Mouse (Mus musculus) brain, embryonic 14.5 days (tissue): Measurements from ENCODE around the gene Dap3. TPM values are rescaled to one million over a fixed set of nuclear protein-coding genes. Genes with fewer than 3 reads are reported as not detected.
"Not testable (repeated sequence)": the region's sequence is repeated elsewhere in the genome, so short reads cannot be mapped to it uniquely, and the experiment has no call there.

Source experiments
- DNase-seq: peaks from one replicate; pipeline ENCODE4 v3.0.0-alpha.2; 2011; ENCODE audit warnings: low read depth
- CTCF ChIP-seq: fragments of 200-500 bp; IDR thresholded peaks from 2 replicates; pipeline ENCODE4 v1.5.1; 2012; ENCODE audit warnings: inconsistent platforms, mild to moderate bottlenecking, moderate library complexity, borderline replicate concordance; ENCODE audit not compliant: insufficient read depth, insufficient read length; ENCODE audit errors: extremely low read depth
- POLR2A ChIP-seq: fragments of 200-500 bp; IDR thresholded peaks from 2 replicates; pipeline ENCODE4 v1.6.1; 2012; ENCODE audit warnings: mild to moderate bottlenecking, inconsistent platforms, borderline replicate concordance; ENCODE audit not compliant: poor library complexity, insufficient read depth, insufficient read length, severe bottlenecking; ENCODE audit errors: extremely low read depth
- polyA plus RNA-seq: library from polyadenylated mRNA; depleted of rRNA; stranded (reverse); fragments of >200 nt; gene quantifications from 2 replicates; pipeline ENCODE4 v1.2.3, GENCODE M21; 2012; rRNA removed

Gene Dap3
- polyA plus RNA-seq, 1 experiment, result 75.2 TPM

- TF ChIP-seq CTCF (no peak), POLR2A (no peak)
- no peak for DNase-seq
Observed at GRCm38 (mm10) chr3:88906393-88907159, 44.4 kb downstream of the Dap3 start.

DNA sequence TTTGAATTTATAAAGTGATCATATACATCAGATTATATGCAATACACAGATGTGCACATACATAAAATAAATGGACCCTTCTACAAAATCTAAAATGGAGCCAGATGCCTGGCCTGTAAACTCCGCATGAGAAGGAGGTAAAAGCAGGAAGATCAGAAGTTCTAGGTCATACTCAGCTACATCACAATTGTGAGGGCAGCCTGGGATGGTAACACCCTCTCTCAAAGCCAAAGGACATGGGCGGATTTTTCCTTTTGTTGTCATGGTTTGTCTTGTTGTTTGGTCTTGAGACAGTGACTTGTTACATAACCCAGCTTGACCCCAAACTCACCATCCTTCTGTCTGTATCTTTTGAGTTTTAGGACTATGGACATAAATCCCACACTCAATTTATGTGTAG is 45.2 kb downstream of the Dap3 start:
- no peak for TF ChIP-seq CTCF
- TF ChIP-seq POLR2A, result no peak
- DNase-seq, result no peak

DNA sequence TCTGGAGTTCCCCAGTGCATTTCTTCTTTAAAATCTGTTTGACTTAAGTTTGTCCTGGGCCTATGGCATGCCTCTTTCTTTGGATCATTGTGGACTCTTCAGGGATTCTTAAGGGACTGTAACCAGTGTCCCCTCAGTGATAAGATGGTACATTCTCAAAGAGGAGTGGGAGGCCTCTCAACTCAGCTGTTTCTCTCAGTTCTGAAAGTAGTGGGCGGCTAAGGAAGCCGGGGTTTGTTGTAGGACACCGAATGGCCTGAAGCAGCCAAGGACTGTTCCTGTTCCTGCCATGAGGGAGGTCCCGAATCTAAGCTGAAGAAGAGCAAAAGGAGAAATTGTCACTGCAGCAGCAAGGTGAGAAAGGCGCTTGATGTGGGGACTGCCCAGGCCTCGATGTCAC is 45.8 kb downstream of the Dap3 start:
- DNase-seq, result no peak
- TF ChIP-seq POLR2A (no peak), CTCF (no peak)

GRCm38 (mm10) chr3:88904803-88905202 is 46.2 kb downstream of the Dap3 start:
- DNase-seq, result no peak
- TF ChIP-seq POLR2A (no peak), CTCF (no peak)

- DNase-seq, result not testable (repeated sequence)
Observed at GRCm38 (mm10) chr3:88893011-88893410, 58.0 kb downstream of the Dap3 start.

- DNase-seq, result not testable (repeated sequence)
Observed at GRCm38 (mm10) chr3:88882536-88882935, 68.4 kb downstream of the Dap3 start.

Other genes starting within 250 kb of the Dap3 start
- gene Rit1, start 234.3 kb downstream of the Dap3 start, polyA plus RNA-seq, result 45.2 and 49.2 TPM in 2 replicates
- 149 and 165 TPM in 2 replicates for gene Syt11, start 176.0 kb downstream of the Dap3 start, polyA plus RNA-seq
- gene Gon4l, start 116.0 kb downstream of the Dap3 start, polyA plus RNA-seq, result 25.6 and 38.4 TPM in 2 replicates
- 45.9 and 59.1 TPM in 2 replicates for gene Msto1, start 37.2 kb downstream of the Dap3 start, polyA plus RNA-seq
- gene Ash1l, start 559 bp downstream of the Dap3 start, polyA plus RNA-seq, result 19.1 and 25.1 TPM in 2 replicates
- gene Rusc1, start 142.1 kb upstream of the Dap3 start, polyA plus RNA-seq, result 131 and 149 TPM in 2 replicates
- 0.03 and 0.05 TPM in 2 replicates for gene Gm43738, start 149.9 kb upstream of the Dap3 start, polyA plus RNA-seq
- gene Fdps, start 150.8 kb upstream of the Dap3 start, polyA plus RNA-seq, result 169 and 202 TPM in 2 replicates
- gene Pklr, start 185.0 kb upstream of the Dap3 start, polyA plus RNA-seq, result 0.14 and 0.21 TPM in 2 replicates
- 61.6 and 68.6 TPM in 2 replicates for gene Hcn3, start 209.0 kb upstream of the Dap3 start, polyA plus RNA-seq
- gene Clk2, start 213.6 kb upstream of the Dap3 start, polyA plus RNA-seq, result 103 and 123 TPM in 2 replicates
- 132 and 139 TPM in 2 replicates for gene Scamp3, start 226.3 kb upstream of the Dap3 start, polyA plus RNA-seq
- 69.1 and 73.8 TPM in 2 replicates for gene Fam189b, start 232.0 kb upstream of the Dap3 start, polyA plus RNA-seq